Mouse (Mus musculus): ENCODE data around the gene Alg14.

Gene Alg14

DNA sequence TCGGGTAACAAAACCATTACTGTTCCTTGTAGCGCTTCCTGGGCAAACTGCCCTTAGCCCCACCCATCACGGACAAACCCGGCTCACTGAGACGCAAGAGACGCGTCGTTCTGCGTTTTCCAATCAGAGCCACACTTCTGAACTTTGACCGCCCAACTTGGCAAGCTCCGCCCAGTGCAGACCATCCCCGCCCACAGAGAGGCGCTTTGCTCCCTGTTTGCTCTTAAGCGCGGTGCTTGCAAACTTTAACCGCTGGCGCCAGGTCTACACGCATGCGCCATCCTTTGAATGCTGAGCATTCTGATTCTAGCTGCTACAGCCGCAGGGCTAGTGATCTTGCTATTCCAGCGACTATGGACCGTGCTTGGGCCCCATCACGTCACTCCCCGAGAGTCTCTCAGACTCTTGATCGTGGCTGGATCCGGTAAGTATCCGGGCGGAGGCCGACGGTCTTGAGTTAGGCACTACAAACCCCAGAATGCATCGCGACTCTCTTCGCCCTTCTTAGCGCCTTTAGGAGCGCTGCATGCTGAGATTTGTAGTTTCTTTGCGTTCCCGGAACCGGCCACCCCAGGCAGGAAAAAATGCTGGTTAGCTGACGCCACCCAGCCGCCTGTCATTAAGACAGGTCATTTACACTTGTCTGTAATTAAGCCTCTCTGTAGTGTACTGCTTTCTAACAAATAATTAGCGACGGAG lies at the start of gene Alg14:
TSS of gene Alg14 (plus strand) at position 214 of the 699 bp plus-strand sequence.
- DNase-seq (ENCODE audit: low read depth), result peak; percentile 98

DNA sequence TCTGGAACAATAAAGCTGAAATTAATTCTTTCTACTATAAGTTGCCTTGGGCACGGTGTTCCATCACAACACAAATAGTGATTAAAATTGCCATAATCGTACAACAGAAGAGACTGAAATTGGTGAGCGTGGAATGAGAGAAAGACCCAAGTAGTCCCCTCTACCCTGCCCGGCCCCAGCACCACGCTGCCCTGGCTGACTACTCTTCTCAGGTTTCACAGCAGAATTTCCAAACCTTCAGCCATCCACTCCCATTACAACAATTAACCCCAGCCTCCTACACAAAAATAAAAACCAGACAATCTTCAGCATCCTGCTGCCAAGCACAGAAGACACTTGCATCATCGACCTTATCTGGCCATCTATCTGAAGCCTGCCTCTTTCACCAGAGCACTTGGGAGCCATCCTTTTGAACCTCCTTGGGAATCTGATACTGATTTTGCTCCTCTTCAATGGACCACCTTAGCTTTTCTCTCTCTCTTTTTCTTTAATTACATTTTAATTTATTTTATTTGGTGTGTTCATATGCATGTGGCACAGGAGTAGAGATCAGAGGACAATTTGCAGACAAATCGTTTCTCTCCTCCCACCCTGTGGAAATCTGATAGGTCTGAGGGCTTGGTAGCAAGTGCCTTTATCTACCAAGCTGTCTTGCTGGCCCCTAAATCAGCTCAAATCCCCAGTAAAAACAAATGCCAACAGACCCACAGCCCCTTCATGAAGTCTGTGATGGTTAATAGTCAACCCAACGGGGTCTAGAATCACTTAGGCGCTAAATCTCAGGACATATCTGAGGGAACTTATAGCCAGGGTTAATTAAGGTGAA lies 49.2 kb upstream of the Alg14 start:
- no peak for DNase-seq (ENCODE audit: low read depth)

DNA sequence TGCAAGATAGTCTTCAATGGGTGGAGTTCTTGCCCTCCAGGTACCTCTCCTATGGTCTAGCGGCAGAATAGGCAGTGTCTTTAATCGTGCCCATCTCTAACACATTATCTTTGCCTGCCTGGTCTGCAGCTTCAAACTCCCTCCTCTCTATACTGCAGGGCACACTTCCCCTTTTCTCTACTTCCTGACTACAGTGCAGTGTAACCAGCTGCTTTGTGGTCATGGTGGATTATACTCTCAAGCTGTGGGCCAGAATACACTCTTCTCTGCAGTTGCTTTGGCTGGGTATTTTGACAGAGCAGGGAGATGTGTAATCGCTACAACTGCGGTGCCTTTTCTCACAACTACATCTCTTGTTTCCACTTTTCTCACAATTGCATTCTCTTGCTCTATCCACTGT lies 48.6 kb upstream of the Alg14 start:
- DNase-seq (ENCODE audit: low read depth), result peak; percentile 6

DNA sequence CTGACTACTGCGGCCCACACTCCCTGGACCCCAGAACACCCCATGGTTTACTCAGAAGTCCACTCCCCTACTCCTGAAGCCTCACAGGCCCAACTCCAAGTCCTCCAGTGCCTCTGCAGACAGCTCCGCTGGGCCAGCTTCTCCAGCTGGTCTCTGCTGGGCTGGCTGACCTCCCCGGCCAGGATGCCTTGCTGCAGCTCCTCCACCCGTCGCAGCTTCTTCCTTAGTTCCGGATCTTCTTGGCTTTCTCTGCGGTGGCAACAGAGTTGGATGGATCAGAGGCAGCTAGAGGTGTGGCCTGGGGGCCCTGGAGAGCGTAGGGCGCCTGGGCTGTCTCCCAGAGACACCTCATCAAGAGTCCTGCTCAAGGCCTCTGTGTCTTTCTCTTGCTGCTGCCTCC lies 41.5 kb upstream of the Alg14 start:
- no peak for DNase-seq (ENCODE audit: low read depth)

DNA sequence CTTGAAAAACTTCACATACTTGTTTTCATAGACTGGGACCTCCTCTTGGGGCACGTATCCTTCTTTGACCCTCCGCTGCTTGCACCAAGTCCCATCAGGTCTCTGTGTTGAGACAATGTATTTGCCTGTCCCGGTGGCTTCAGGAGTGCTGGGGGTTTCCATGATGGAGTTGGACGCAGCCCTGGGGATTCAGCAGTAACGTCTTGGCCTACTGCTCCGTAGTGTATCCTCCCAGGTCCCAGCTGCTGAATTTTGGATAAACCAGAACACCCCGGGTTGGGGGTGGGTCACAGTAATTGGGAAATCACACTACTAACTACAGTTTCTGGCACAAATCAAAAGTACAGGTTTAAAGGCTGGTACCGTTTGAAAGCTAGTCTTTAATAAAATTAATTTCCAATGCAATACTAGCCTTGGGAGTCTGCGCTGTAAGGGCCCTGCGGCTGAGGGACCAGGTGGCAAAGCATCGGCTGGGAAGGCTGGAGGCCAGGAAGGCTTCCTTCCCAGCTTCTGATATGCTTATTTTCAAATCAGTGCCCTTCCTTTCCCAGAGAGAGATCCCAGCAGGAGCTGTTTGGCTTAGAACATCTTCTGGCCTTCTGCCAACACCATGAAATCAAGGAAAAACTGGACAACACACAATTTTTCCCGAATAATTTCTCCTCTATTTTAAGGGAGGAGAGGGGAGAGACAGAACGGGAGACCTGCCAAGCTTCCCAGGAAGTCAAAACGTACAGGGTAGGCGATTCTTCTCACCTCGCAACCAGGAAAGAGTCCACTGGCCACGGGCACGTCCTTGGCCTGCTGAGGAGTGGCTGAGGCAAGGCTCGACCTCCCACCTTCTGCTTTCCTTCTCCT lies 40.8 kb upstream of the Alg14 start:
- no peak for DNase-seq (ENCODE audit: low read depth)

DNA sequence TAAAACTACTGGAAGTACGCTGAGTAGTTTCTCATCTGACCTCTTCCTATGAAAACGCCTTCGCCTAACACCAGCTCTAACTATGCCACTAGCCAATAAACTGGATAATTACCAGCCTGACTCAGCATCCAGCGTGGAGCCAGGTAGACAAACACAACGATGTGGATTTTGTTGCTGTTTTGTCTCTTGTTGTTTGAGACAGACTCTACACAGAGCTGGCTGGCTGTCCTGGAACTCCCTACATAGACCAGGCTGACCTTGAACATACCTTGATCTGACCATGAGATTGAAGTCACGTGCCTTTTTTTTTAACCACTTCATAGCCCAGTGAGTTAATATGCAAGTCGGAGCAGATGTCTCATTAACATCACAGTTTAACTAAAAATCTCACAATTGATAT lies 36.1 kb upstream of the Alg14 start:
- DNase-seq (ENCODE audit: low read depth), result no peak

DNA sequence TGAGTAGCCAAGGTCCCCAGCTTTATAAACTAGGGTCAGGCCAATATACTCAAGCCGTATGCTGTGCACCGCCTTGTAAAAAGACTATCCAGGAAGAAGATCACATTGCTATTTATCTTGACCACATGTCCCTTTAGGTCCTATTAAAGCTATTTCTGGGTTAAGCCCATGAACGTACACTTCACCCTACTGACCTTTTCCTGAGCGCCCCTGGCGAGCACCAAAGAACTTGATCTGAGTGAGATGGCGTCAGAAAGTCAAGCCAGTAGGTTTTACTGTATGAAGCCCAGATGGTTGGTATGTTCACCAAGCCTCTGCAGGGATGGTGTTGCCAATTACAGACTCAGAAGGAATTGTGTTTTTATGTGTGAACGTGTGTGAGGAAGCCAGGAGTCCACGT lies 35.4 kb upstream of the Alg14 start:
- DNase-seq (ENCODE audit: low read depth), result no peak

DNA sequence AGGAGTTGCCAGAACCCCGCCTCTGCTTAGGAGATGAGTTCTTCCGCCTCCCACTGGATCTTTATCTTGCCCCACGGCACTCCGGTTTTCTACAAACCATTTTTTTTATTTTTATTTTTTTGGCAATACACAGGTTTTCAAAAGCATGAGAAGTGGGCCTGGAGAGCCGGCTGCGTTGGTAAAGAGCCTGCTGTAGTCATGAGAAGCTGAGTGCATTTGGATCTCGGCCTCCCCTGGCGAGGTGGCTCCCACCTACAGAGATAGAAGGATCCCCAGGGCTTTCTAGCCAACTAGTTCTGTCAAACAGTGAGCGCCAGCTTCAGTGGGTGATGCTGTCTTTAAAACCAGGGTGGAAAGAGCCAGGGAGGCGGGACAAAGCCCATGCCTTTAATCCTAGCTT lies 34.2 kb upstream of the Alg14 start:
- no peak for DNase-seq (ENCODE audit: low read depth)

DNA sequence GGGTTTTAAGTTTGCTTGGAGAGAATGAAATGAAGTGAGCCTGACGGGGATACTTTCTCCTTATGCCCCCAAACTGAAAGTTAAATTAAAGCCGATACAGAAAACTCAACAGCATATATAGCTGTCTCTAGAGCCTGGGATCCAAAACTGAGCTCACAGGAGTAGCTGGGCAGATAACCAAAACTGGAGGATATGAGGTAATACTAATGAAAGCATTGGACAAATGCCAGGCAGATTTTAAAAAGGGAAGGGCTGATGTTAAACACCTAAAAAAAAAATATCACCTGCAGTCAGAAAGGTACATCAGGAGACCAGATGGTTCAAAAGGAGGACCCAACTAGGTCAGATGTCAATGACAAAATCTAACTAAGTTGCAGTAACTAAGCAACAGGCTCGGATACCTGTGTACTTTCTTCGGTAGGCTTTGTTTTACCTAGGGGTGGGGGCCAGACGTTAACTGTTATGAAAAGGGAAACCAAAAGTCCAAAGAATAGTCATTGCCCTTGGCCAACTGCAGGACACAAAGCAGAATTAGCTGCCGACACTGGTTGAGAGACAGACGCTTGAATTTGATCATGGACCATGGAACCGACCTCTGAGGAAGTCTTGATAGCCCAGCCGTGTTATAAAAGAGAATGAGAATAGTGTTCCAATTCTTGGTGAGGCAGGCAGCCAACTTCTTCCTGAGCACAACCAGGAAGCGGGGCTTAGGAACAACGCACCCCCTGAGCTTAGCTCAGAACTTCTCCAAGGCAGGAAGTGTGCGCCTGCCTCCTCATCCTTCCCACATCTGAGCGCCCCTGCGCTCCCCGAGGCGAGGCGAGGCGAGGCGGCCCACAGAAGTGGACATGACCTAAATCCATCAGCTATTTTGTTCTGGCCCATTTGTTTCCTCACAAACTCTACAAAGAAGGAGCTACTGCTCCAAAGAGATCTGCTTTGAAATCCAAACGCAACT lies 32.8 kb upstream of the Alg14 start:
- no peak for DNase-seq (ENCODE audit: low read depth)

DNA sequence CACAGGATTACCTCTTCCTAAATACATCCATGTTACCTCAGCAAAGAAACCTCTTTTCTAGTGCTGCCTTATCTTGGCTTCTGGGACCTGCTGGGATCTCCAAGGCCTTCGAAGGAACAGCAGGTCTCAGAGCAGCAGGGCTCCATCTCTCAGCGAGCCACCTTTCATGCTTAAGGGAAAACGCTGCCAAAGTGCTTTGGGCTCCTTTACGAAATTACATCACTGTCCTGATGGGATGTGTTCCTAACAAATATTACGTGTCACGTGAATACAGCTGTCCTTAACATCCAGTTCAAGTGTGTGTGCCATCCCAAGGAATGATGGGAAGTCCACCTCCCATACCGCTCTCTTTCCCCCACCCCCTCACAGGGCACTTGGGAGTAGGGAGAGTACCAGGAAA lies 31.5 kb upstream of the Alg14 start:
- DNase-seq (ENCODE audit: low read depth), result no peak

DNA sequence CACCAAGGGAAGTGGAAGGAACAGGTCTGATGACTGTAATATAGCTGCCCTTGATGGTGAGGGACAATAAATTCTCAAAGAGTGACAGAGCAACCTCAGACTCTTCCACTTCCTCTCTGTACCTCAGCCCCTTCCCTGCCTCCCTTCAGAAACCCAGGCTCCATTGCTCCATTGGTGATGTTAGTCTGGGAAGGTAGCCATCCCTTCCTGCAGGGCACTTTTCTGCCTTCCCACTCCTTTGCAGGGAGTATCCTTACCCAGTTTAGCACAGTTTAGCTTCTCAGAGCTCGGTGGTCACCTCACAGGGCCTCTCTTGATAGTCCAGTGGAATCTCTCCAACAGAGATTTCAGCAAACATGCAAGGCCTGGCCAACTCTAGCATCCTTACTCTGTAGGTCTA lies 30.7 kb upstream of the Alg14 start:
- no peak for DNase-seq (ENCODE audit: low read depth)

DNA sequence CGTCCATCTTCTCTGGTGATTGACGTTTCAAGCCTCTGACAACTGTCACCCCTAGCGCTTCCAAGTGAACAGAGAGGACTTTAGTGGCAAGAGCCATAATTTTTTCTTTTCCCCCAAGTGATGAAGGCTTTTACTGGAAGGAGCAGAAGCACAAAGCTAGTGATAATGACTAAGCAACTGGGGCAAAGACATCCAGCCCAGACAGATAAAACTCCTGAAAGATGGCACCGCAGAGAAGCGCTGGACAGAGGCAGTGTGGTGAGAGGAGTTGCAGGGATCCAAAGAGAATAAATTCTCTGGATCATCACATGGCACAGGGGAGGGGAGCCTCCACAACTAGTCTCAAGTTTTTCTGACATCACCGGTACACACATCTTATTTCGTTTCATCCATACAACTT lies 30.3 kb upstream of the Alg14 start:
- DNase-seq (ENCODE audit: low read depth), result no peak

DNA sequence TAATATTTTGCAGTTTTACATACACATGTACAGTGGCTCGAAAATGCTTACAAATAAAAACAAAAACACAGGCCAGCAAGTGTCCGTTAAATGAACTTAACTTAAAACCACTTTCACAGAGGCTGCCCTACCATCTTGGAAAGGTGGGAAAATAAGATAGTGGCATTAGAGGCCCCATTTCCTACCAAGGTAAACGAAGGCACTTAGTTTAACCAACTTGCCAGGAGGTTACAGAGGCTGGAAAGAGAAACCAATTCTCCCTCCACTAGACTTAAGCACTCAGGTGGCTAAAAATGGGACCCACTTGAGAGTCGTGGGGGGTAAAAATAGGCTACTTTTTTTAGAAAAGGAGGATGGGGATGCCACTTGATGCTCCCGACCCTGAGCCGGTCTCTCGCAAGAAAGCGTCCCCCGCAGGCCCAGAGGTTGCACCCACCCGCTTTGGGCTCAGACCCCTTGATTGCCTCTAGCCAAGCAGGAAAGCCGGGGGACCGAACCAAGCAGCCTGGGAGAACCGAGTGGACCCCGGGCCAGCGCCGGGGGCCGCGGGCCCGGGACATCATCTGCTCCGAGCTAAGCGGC lies 29.5 kb upstream of the Alg14 start:
- peak; percentile 4 for DNase-seq (ENCODE audit: low read depth)

DNA sequence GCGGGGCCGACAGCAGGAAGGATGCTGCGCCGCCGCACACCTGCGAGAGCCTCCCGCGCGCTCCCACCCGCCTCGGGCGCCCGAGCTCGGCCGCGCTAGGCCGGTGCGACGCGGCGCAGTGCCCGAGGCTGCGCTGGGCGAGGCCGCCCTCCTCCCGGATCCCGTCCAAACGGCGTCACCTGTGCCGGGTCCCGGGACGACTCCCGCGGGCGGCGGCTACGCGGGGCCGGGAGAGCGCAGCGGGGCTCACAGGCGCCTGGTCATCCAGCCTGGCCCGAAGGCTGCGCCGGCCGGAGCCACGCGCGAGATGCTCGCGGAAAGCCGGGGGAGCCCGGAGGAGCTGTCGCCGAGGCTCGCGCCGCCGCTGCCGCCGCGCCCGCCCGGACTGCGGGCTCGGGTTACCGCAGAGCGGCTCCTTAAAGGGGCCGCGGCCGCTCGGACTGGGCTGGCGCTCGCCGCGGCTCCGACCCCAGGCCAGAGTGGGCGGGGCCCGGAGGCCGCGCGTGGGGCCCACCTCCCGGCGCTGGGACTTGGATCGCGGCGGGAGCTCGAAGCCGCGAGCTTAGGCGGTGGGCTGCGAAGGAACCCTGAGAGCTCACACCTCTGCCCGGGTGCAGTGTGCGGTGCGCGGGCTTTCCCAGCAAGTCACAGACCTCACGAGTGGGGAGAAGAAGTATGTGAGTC lies 28.9 kb upstream of the Alg14 start:
- peak; percentile 18 for DNase-seq (ENCODE audit: low read depth)

DNA sequence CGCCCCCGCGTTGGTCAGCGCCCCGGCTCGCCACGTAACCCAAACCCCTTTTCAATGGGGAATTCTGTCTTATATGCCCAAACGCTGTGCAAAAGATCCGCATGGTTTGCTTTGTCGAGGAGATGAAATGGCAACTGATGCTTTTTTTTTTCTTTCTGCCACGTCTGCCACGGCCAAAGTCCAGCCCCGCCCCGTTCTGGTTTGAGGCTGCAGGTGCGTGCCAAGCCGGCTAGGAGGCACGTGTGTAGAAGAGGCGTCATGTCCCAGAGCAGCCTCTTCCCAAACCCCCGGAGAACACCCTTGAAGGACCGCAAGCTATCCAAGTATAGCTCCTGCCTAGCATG lies 28.4 kb upstream of the Alg14 start:
- peak; percentile 14 for DNase-seq (ENCODE audit: low read depth)

DNA sequence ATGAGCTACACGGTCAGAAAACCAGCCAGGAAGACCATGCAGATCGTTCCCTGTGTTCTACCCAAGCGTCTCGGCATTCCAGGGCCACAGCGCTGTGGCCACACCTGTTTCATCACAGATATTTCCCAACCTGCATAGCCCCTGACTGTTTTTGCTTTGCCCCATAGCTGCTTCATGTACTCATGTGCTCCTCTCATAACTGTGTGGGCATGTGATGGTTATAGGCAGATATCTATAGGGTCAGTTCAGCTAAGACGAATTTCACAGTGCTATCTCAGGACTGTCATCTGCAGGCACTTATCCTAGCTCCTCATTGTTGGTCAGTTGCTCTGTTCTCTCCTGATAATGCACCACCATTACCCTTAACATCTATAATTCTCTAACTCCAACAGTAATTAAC lies 27.3 kb upstream of the Alg14 start:
- DNase-seq (ENCODE audit: low read depth), result no peak

DNA sequence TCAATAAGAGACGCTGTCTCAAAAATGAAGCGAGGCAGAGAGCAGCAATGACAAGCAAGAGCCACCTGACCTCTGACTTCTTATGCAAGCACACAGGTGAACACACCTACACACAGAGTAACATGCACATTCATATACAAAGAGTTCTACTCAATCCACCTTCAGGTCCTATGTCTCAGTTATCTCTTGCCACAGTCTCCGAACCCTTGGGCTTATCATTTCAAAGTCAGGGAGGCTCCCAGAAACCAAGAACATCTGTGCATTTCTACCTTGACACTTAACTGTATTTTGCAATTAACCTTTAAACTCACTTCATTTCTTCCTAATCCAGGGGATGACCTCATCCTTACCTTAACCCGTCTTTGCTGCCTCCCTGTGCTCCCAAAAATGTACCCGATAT lies 24.3 kb upstream of the Alg14 start:
- no peak for DNase-seq (ENCODE audit: low read depth)

DNA sequence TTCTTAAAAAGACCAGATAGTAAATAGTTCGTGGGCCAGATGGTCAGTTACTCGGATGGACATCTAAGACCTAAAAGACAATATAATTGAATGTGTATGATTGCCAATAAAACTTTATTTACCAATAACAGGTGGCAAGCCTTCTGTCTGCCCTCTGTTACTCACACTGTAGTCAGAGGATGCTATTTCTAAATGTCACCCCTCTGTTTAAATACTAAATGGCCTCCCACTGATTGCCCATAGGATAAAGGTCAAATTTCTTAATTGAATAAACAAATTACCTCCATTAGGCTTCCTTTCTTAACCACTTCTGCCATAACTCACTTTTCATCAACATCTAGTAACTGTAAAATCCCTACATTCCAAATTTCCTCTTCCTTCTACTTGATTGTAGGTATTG lies 19.0 kb upstream of the Alg14 start:
- DNase-seq (ENCODE audit: low read depth), result no peak

DNA sequence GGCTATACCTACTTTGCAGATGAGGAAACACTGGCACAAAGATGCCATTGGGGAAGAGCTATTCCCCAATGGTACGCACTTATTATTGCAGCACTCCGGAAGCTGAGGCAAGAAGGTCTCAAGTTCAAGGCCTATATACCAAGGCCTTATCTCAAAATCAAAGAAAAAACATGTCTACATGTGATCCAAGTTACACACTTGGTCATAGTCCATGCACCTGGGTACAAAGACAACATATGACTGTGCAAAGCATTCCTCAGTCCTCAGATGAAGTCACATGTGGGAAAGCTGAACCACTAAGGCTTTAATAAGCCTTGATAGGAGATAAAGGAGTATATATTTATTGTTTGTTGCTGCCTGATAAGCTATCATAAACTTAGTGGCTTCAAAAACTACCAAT lies 17.6 kb upstream of the Alg14 start:
- no peak for DNase-seq (ENCODE audit: low read depth)

DNA sequence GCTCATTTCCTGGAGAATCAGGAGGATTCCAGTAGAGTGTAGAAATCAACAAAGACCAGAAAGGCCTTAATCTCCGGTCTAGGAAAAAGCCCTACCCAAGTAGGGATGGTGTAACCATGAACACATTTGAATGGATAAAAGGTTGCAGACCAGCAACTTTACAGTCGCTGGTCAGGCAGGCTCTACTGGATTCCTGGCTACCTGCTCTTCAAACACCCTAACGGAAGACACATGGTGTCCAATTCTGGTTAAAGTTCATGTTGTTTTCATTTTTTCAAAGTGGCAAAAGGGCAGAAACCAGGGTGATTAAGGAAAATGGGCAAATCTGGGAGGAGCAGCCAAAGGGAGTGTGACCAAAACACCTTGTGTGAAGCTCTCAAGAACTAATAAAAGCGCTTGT lies 14.6 kb upstream of the Alg14 start:
- no peak for DNase-seq (ENCODE audit: low read depth)

DNA sequence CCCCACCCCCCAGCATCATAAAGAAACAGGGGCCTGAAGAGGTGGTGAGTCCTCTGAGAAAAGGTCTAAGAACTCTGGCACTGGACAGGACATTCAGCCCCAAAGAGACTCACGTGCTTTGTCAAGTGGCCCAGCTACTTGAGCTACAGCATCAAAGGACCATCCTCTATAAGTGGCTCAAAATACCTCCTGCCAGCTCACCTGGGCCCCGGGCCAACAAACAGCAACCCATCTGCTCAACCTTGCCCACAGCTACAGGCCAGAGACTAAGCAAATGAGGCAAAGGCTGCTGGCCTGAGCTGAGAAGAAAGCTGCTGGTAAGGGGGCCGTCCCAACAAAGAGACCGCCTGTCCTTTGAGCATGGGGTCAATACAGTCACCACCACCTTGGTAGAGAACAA lies 14.0 kb upstream of the Alg14 start:
- DNase-seq (ENCODE audit: low read depth), result no peak
